Mouse (Mus musculus): ENCODE results near the gene BC048562. TPM values are rescaled to one million over a fixed set of nuclear protein-coding genes. Genes with fewer than 3 reads are reported as not detected.

The BC048562 gene
- not detected for total RNA-seq (2021)
- long read RNA-seq, experiment 1 = 0 reads
- long read RNA-seq, experiment 2 = 0 reads

DNA sequence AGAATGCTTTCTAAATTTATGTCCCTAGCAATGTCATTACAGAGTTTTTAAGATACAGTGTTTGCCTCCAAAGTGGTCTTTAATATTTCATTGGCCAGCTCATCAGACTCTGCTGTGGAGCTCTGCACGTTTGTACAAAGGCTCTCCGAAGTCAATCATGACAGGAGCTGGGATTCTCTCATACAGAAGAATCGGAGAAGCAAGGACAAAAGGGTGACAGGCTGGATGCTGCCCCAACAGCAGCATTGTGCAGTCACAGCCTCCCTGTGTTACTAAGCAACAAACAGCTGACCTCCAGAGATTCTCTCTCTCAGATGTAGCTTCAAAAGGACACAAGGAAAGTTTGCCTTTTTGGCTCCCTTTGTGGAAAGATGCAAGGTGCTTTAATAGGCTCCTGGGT is at the start of gene BC048562:
Gene BC048562, plus strand, starts transcription at position 301 of the 400 bp plus-strand sequence.
- no peak for DNase-seq (ENCODE audit: low spot score in 2 of 2)

DNA sequence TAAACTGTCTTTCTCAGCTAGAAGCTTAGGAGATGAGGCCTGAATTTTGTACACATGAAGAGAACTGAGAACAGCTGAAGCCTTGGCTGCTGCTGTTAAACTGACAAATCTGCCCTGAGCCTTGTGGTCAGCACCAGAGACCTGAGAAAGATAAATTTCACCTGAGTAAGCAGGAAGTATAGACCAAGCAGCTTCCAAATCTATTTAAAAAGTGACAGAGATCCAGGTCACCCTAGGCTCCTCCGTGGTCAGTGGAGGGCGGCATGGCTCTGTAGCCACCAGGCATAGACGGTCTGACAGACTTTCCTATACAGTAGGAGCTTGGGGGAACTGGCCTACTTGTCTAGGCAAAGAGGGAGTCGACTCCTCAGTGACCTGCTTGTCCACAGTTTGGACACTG is 49.5 kb upstream of the BC048562 start:
- no peak for DNase-seq (ENCODE audit: low spot score in 2 of 2)

DNA sequence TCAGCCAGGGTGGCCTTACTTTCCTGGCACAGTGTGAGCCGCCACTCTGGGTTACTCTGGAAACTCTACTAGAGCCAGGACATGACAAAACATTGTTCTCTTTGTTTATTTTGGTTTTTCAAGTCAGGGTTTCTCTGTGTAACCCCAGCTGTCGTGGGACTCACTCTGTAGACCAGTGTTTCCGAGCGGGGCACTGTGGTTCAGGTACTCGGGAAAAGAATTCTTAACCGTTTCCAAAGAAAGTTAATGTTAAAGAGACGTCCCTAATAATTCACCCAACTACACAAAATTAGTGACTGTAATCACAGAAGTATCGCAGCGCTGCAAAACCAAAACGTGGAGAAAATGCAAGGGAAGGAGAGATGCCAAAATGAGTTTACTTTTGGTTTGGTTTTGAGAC is 47.7 kb upstream of the BC048562 start:
- DNase-seq (ENCODE audit: low spot score in 2 of 2) = no peak

DNA sequence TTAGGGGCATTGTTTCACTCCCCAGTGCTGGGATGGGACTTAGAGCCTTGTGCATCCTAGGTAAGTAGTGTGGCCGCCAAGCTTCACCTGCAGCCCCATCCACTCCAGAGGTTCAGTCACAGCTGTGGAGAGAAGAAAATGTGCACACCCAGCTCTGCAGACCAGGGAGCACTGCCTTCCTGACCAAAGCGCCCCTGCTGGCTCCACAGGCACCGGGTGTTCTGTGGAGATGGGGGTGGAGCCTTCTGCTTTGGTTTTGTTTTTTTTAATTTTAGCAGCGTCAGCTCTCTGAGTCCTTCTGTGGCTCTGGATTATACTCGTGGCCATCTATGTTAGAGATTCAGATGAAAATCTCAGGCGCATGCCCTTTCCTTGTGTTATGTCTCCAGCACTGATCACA is 47.1 kb upstream of the BC048562 start:
- DNase-seq (ENCODE audit: low spot score in 2 of 2) = no peak

DNA sequence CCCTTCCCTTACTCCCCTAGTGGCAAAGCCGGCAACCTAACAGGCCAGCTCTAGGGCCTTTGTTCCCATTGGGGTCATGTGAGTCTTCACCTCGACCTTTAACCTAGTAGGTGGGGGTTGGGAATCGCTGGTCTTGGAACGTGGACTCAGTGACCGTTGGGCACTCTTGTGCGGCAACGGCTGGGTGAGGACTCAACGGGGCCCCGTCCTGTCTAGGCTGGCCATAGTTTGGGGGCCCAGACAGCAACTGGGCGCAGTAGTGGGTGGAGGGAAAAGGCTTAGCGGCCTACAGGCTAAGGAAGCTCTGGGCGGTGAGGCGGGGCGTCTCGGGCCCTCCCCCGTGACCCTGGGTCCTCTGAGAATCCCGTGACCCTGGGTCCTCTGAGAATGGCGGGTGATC is 43.6 kb upstream of the BC048562 start, which contains the start of gene 1700102P08Rik:
Gene 1700102P08Rik, plus strand, starts transcription at position 130 of the 400 bp plus-strand sequence.
- no peak for DNase-seq (ENCODE audit: low spot score in 2 of 2)

DNA sequence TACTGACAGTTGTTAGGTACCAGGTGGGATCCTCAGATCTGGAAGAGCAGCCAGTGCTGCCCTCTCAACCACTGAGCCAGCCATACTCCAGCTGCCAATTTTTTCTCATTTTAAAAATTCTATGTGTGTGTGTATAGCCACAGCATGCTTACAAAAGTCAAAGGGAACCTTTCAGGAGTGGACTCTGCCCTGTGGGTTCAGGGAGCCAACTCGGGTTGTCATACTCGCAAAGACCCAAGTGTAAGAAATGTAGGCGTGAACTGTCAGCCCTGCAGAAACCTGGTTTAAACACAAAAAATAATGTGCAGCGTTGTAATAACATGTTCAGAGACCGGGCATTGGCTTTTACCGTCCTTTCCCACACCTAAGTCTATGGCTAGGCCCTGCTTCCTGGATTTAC is 42.1 kb upstream of the BC048562 start:
- no peak for DNase-seq (ENCODE audit: low spot score in 2 of 2)

DNA sequence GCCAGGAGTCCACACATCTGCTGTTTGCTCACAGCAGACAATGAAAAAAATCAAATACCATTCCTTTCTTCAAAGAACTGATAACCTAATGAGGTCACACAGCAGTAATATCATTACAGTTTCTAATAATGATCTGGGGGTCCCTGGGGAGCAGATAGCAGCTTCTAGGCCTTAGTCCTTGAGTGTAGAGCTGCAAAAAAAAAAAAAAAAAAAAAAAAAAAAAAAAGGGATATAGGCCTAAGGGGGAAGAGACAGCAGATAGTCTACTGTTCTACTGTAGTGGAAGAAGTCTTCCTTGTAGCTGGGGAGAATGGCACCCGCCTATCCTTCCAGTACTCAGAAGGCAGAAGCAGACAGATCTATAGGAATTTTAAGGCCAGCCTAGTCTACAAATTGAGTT is 40.9 kb upstream of the BC048562 start:
- DNase-seq (ENCODE audit: low spot score in 2 of 2) = no peak

DNA sequence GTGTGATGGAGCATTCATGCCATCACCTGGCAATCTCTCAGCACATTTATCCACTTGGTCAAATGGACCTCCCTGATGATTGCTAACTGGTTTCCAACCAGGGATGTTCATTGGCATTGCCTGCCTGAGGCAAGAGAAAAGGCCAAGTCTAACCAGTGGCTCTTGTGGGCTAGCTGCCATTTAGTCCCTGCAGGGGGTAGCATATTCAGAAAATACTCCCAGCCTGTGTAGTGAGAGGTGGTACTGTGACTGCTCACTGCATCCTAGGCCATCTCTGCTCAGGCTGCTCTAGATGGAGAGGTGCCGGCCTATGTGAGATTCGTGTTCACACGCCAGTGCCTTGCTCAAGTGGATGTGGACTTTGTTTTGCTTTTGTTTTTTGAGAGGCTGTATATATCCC is 38.0 kb upstream of the BC048562 start:
- no peak for DNase-seq (ENCODE audit: low spot score in 2 of 2)

DNA sequence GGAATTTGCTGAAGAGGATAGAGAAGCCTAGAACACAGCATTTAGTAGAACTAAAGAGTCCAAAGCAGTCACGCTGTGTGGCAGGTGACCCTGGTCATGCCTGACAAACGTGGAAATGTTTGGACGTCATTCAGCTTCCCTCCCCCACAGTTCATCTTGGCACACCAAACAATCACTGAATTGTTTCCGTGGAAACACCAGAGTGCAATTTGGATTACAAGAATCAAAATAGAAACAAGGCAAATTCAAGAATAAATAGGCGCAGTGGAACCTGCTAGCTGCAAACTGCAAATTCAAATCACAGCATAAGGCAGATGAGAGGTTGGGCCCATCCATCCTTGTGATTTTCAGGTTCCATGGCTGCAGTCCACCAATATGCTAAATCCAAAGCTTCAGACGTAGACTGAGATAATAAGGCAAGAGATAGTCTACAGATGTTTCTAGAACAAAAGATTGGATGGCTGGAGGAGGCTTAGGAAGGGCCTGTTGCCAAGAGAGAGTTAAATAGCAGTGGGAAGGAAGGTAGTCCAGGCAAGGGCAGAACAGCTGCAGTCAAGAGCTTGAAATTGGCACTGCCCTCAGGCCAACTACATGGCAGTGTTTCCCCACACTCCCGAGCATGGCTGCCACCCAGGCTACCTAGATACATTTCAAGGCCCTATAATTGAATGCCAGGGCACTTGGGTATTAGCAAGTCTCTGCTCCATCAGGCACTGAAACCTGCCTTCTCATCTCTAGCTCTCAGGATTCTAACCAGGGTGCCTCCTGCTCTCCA is 34.9 kb upstream of the BC048562 start:
- no peak for DNase-seq (ENCODE audit: low spot score in 2 of 2)

DNA sequence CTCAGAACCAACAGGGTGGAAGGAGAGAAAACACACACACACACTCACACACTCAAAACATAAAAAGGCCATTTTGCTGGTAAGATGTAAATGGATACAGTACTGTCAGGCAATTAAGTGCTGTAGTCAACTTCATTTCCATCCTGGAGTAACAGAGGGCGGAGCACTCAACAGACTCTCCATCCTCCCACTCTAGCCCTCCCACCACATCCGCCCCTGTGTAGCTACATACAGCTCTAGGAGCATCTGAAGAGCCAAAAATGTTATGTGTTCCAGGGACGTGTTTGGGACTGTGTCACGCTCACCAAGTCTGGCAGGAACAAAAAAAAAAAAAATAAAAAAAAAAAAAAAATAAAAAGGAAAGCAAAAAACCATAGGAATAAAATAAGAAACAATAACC is 33.2 kb upstream of the BC048562 start:
- no peak for DNase-seq (ENCODE audit: low spot score in 2 of 2)

DNA sequence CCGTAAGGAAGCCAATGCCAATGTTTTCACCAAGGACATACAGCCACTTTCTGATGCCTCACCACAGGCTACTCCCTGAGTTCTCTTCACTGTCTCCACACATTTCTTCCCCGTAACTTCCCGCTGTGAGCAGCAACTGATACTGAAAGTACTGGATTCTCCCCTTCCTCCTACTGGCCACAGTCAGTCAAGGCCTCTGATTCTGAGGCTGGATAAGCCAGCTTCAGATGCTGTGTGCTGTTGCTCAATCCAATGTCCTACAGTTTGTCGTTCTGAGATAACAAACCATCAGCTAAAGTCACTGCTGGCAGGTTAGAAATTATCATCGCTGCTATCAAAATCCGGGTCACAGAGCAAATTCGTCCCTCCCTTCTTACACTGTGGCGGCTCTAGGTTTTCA is 31.8 kb upstream of the BC048562 start:
- DNase-seq (ENCODE audit: low spot score in 2 of 2) = no peak

DNA sequence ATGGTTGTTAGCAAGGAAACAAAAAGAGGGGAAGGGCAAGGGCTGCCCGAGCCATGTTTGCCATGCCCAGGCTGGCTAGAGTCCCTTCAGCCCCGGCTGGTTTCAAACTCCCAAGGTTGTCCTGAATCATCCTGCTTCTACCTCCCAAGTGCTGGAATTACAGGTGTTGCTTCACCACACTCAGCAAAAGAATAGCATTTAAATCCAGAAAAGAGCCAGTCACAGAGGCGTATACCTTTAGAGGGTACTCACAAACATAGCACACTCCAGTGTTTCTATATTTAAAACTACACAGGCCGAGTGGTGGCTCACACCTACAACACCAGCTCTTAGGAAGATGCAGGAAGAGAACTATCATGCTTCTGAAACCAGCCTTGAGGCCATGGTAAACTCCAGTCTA is 26.7 kb upstream of the BC048562 start:
- no peak for DNase-seq (ENCODE audit: low spot score in 2 of 2)

DNA sequence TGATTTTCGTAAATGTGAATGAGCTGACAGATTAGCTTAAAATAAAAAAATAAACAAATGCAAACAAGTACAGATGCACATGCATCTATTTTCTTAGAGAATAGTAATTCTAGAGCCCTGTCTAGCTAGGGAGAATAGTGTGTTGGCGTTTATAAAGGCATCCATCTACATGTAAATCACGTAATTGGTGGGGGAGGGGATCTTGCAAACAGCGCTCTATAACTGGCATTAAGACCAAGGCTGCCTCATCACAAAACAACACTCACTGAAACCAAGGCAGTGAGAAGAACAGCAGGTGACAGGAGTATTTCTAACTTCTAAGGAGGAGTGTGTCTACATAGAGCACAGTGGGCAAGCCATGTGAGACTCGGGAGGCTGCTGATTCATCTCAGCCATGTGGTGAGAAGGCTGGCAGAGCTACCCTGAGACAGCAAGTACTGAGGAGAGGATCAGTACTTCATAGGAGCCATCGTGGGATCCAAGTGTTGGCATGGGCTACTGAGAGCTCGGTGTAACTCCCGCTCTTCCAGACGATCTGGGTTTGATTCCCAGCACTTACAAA is 24.8 kb upstream of the BC048562 start:
- no peak for DNase-seq (ENCODE audit: low spot score in 2 of 2)

DNA sequence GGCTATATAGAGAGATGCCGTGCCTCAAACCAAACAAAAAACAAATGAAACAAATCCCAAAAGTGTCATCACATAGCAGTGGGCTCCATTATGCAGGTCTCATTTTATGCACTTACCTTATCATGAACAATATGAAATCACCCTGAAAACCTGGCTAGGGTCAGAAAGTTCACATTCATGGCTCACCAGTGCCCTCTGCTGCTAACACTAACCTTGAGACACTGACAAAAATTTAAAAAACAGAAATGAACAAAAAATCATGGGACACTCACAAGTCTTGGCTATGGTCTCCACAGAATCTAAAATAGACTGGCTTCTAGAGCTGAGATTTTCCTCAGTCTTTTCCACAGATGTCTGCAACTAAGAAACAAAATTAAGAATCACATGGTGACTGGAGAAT is 24.1 kb upstream of the BC048562 start:
- no peak for DNase-seq (ENCODE audit: low spot score in 2 of 2)

DNA sequence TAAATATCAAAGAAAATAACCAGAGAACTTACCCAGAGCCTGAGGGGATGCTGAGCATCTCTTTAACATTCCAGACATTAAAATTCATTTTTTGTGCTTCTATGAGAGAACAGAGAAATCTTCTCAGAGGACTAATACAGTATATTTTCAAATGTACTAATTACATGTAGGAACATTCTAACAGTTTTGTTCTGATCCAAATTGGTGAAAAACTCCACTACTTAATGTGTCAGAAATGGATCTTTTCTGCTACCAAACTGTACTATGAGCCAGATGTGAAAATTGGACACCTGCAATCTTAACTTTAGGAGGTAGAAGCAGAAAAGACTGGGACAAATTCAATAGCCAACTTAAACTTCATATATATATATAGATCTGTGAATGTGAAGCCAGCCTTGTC is 7.9 kb upstream of the BC048562 start, which contains the start of gene Ccdc36:
Gene Ccdc36, minus strand, starts transcription at position 101 of the 400 bp plus-strand sequence.
- no peak for DNase-seq (ENCODE audit: low spot score in 2 of 2)

DNA sequence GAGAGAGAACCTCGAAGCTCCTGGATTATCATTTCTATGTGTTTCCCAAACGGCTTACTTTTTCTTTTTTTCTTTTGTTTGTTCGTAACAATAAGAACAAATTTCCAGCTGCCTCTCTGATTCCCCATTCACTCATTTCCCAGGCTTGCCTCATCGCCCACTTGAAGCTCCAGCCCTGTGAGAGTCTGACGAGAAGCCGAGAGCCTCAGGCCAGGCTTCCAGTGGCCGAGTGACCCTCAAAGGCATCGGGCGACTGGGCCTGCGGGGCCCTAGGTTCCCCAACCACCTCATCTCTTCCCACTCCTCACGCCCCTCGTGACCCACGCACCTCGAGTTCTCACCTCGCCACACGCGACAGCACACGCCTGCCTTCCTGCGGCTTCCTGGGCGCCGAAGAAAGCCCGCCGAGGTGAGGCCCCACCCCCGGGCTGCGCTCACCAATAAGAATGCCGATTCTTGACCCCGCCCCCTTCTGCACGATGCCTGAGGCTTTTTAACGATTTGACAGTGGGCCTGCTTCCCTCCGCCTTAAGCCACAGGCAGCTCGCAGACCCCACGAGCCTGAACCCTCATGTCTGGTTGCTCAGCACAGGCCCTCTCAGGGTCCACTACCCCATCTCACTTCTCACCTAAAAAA is 4.7 kb upstream of the BC048562 start:
- DNase-seq (ENCODE audit: low spot score in 2 of 2) = no peak

DNA sequence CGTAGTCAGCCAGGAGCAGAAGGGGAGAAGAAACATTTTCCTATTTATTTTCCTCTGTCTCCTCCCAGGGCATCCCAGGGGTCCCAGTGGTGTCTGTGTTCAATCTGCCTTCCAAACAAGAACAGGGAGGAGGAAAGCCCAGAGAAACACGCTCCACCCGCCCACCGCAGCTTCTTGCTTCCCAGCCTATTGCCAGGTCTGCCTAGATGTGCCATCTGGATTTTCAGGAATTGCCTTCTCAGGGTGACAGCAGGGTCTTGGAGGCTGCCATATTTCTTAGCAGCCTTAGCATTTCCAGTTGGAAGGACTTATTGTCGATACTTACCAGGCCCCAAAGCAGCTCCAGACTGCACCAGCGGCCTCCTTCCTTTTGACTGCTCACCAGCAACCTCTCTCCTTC is 2.9 kb downstream of the BC048562 start:
- no peak for DNase-seq (ENCODE audit: low spot score in 2 of 2)

DNA sequence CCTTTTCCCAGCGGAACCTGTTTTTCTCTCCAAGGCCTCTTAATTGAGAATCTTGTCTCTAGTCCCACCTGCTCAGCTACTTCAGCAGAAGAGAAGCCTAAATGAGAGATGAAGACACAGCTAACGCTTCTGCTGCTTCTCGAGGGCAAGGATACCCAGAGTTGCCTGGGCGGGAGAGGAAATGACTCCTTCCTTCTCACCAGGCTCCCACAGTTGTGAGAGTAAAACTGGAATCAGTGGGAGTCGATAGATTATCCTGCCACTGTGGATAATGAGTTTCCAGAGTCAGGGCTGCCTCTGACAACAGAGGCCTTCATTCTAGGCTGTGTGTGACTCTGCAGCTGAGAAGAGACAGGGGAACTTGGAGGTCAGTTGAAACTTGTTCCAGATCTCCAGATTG is 4.2 kb downstream of the BC048562 start:
- DNase-seq (ENCODE audit: low spot score in 2 of 2) = no peak

DNA sequence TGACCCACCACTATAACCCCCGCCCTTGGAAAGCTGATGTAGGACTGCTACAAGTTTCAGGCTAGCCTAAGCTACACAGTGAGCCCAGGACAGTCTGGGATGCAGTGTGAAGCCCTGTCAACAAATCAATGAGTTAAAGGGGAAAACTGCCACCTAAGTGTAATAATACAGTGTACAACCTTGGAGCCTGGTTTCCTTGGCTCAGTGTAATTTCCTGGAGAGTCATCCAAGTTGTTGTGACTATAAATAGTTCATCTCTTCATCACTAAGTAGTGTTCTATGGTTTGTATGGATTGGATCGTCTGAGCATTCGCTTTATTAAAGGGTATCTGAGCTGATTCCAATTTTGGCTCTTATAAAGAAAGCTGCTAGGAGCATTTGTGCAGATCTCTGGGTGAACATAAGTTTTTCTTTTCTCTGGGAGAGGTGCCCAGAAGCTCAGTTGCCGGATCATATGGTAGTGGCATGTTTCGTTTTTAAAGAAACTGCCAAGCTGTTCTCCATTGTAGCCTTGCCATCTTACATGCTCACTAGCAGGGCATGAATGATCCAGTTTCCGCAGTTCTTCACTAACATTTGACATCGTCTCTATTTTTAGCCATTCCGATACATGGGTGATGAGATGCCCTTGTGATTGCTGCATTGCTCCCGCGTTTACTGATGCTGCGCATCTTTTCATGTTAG is 5.1 kb downstream of the BC048562 start:
- DNase-seq (ENCODE audit: low spot score in 2 of 2) = no peak

DNA sequence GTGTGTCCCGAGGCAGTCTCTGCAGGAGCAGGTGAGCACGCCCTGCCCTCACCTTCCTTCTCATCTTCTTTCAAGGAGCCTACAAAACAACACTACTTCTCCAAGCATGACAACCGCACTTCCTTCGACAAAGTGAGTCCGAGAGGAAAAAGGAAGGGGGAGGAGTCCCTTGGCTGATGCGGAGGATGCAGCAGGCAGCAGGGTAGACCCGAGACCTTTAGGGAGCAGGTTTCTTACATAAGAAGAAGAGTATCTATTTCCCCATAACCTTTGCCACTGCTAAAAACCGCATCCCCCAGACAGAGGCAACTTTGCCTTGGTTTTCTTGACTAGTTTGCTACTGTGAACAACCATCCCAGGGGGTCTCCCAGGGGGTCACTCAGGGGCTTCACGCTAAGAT is 8.8 kb downstream of the BC048562 start:
- DNase-seq (ENCODE audit: low spot score in 2 of 2) = no peak

DNA sequence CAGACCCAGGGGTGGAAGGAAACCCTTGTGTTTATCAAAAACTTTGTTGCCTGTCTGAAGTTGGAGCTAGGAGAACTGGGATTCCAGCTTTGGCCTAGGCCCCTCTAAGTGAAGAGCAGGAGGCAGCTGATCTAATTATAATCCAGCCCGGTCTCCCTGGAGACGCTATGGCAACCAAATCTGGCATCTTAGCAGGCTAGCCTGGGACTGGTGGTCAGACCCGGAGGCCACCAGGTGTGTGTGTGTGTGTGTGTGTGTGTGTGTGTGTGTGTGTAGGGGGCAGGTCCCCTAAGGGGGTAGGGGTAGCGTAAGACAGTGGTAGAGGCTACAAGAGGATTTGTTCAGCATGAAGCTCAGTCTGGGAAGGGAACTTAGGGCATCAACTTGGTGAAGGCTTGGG is 13.6 kb downstream of the BC048562 start:
- DNase-seq (ENCODE audit: low spot score in 2 of 2) = no peak

Data from adrenal gland, postnatal 4 days (tissue).